Mouse (Mus musculus): ENCODE data around the gene Kif18a. TPM values are rescaled to one million over a fixed set of nuclear protein-coding genes. Genes with fewer than 3 reads are reported as not detected.
A peak's percentile ranks its signal among the peaks of the same experiment; 100 is the strongest.

Gene Kif18a
- polyA plus RNA-seq, 1 experiment from 2014 or later, result 15.5 TPM

DNA sequence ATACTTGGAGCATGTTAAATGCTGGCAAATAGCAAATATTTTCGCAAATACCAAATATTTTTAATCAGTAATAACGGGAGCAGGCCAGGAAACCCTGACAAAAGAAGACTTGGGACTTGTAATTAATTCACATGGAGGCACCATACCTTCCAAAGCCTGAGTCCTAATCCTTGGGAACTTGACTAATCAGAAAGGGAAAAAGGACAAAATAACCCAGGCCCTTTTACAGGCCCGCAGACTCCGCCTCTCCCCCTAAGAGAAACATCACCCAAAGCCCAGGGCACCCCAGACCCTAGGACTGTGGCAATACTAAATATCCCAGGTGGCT lies 302 bp upstream of the Kif18a start:
- no peak for ATAC-seq (replicated peaks; ENCODE audit: insufficient number of reproducible peaks, low FRiP score, low TSS enrichment)
- no peaks in the 10 kb centered on the region for H3K27me3 ChIP-seq (ENCODE audit: control insufficient read depth, insufficient read depth, low read length)
- peak overlapping the region; percentile 84 for H3K4me3 ChIP-seq (ENCODE audit: low read depth, low read length)
- H3K9me3 ChIP-seq (replicated peaks; ENCODE audit: control insufficient read depth, low read length), result no peaks in the 10 kb centered on the region
- no peak overlapping the region for H3K27ac ChIP-seq (ENCODE audit: low read depth, low read length)
- H3K36me3 ChIP-seq (ENCODE audit: control insufficient read depth, insufficient read depth, low read length), result no peaks in the 10 kb centered on the region
- H3K4me2 ChIP-seq, result peak overlapping the region; percentile 76
- H3K4me1 ChIP-seq (ENCODE audit: control insufficient read depth, insufficient read depth, low read length), result 0 out of 2 replicates have a peak, but pooled peaks cover 6% of the 10 kb centered on the region
- H3K9ac ChIP-seq (ENCODE audit: low read depth, low read length), result peak overlapping the region; percentile 85; the same call in 1 of the 2 replicates
- WGBS (ENCODE audit: insufficient replicate concordance), result 6% methylated on average over 4 of the region's 4 CpGs

DNA sequence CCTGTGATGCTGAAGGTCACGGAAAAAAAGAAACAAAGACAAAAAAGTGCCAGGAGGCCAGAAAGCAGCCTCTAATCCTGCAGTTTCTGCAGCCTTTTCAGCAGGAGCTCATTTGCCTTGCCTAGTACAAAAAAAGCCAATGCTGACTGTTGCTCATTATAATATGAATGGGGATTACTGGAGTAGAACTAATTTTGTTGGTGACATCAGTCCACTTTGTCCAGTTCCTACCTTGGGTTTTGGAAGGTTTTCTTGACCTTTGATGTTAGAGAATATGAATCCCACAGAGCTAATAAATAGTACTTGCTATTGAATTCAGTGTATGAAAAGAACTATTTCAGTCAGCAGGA lies 778 bp downstream of the Kif18a start:
- Histone ChIP-seq H3K4me3 (ENCODE audit: low read depth, low read length) (peak overlapping the region; percentile 84), H3K9ac (ENCODE audit: low read depth, low read length) (peak overlapping the region; percentile 85), H3K27ac (ENCODE audit: low read depth, low read length) (peak overlapping the region; percentile 77; the same call in 1 of the 2 replicates), H3K4me1 (ENCODE audit: control insufficient read depth, insufficient read depth, low read length) (0 out of 2 replicates have a peak, but pooled peaks cover 6% of the 10 kb centered on the region), H3K36me3 (ENCODE audit: control insufficient read depth, insufficient read depth, low read length) (no peaks in the 10 kb centered on the region), H3K27me3 (ENCODE audit: control insufficient read depth, insufficient read depth, low read length) (no peaks in the 10 kb centered on the region), H3K9me3 (replicated peaks; ENCODE audit: control insufficient read depth, low read length) (no peaks in the 10 kb centered on the region), H3K4me2 (peak overlapping the region; percentile 76)
- ATAC-seq (replicated peaks; ENCODE audit: insufficient number of reproducible peaks, low FRiP score, low TSS enrichment), result no peak
- WGBS (ENCODE audit: insufficient replicate concordance), result 0% methylated on average over 1 of the region's 1 CpGs

DNA sequence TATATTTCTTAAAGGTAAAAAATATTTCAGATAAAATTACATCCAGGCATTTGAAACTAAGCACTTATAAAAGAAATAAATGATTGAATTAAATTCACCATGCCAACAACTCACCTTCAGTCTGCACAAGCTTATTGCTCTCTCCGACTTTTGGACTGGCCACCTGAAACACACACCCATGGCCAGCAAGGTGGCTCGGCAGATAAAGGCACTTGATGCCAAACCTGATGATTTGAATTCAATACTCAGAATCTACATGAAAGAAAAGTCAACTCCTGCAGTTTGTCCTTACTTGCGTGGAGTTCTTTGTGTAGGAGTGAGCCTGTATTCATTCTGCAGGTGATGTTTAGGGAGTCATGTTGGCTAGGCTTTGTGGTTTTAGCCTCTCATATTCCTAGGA lies 3.6 kb downstream of the Kif18a start:
- no peaks in the 10 kb centered on the region for H3K27me3 ChIP-seq (ENCODE audit: control insufficient read depth, insufficient read depth, low read length)
- ATAC-seq (replicated peaks; ENCODE audit: insufficient number of reproducible peaks, low FRiP score, low TSS enrichment), result no peak
- 78% methylated on average over 3 of the region's 3 CpGs for WGBS (ENCODE audit: insufficient replicate concordance)
- H3K9me3 ChIP-seq (replicated peaks; ENCODE audit: control insufficient read depth, low read length), result no peaks in the 10 kb centered on the region
- no peak overlapping the region for H3K4me2 ChIP-seq
- H3K27ac ChIP-seq (ENCODE audit: low read depth, low read length), result no peak overlapping the region
- 0 out of 2 replicates have a peak, but pooled peaks cover 4% of the 10 kb centered on the region for H3K4me1 ChIP-seq (ENCODE audit: control insufficient read depth, insufficient read depth, low read length)
- no peak overlapping the region for H3K9ac ChIP-seq (ENCODE audit: low read depth, low read length)
- no peaks in the 10 kb centered on the region for H3K36me3 ChIP-seq (ENCODE audit: control insufficient read depth, insufficient read depth, low read length)
- no peak overlapping the region for H3K4me3 ChIP-seq (ENCODE audit: low read depth, low read length)

DNA sequence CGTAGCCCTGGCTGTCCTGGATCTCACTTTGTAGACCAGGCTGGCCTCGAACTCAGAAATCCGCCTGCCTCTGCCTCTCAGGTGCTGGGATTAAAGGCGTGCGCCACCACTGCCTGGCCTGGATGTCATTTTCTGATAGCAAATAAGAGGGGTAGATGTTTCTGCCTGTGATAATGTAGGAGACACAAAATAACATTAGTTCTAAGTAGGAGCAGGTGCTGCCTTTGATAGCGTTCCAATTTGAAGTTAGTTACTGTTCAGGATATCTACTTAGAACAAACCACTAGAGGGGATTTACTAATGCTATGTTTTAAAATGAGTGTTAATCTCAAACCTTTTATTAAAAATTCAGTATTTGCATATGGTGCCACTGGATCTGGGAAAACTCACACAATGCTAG lies 8.8 kb downstream of the Kif18a start:
- ATAC-seq (replicated peaks; ENCODE audit: insufficient number of reproducible peaks, low FRiP score, low TSS enrichment), result no peak

DNA sequence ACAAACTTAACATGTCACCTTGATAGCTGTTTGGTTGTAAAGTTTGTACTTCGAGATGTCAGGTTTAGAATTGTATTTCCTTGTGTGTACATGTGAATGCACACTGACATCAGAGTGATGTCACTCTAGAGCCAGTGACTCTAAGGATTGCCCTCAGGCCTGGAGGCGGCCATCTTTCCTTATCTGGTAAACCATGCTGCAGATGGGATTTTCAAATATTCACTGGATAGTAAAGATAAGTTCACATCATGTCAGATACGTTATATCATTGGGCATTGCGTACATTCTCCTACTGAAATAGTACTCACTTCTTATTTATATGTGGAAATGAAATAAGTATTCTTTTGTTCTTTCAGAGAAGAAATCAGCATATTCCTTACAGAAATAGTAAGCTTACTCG lies 15.7 kb downstream of the Kif18a start:
- WGBS (ENCODE audit: insufficient replicate concordance), result 82% methylated on average over 5 of the region's 5 CpGs
- H3K27me3 ChIP-seq (ENCODE audit: control insufficient read depth, insufficient read depth, low read length), result no peaks in the 10 kb centered on the region
- no peaks in the 10 kb centered on the region for H3K9me3 ChIP-seq (replicated peaks; ENCODE audit: control insufficient read depth, low read length)
- H3K4me1 ChIP-seq (ENCODE audit: control insufficient read depth, insufficient read depth, low read length), result no peaks in the 10 kb centered on the region
- H3K4me3 ChIP-seq (ENCODE audit: low read depth, low read length), result no peak overlapping the region
- H3K36me3 ChIP-seq (ENCODE audit: control insufficient read depth, insufficient read depth, low read length), result peaks cover 6% of the 10 kb centered on the region; the same call in 1 of the 2 replicates
- H3K4me2 ChIP-seq, result no peak overlapping the region
- ATAC-seq (replicated peaks; ENCODE audit: insufficient number of reproducible peaks, low FRiP score, low TSS enrichment), result no peak
- no peak overlapping the region for H3K27ac ChIP-seq (ENCODE audit: low read depth, low read length)
- H3K9ac ChIP-seq (ENCODE audit: low read depth, low read length), result no peak overlapping the region

More for the DNA sequence above, 8.8 kb downstream of the Kif18a start:
- H3K9me3 ChIP-seq (replicated peaks; ENCODE audit: control insufficient read depth, low read length), result no peaks in the 10 kb centered on the region
- no peaks in the 10 kb centered on the region for H3K27me3 ChIP-seq (ENCODE audit: control insufficient read depth, insufficient read depth, low read length)
- WGBS (ENCODE audit: insufficient replicate concordance), result 94% methylated on average over 6 of the region's 6 CpGs
- H3K4me2 ChIP-seq, result no peak overlapping the region
- no peak overlapping the region for H3K9ac ChIP-seq (ENCODE audit: low read depth, low read length)
- H3K4me1 ChIP-seq (ENCODE audit: control insufficient read depth, insufficient read depth, low read length), result no peaks in the 10 kb centered on the region
- H3K4me3 ChIP-seq (ENCODE audit: low read depth, low read length), result no peak overlapping the region
- H3K36me3 ChIP-seq (ENCODE audit: control insufficient read depth, insufficient read depth, low read length), result peaks cover 6% of the 10 kb centered on the region; the same call in 1 of the 2 replicates
- no peak overlapping the region for H3K27ac ChIP-seq (ENCODE audit: low read depth, low read length)

DNA sequence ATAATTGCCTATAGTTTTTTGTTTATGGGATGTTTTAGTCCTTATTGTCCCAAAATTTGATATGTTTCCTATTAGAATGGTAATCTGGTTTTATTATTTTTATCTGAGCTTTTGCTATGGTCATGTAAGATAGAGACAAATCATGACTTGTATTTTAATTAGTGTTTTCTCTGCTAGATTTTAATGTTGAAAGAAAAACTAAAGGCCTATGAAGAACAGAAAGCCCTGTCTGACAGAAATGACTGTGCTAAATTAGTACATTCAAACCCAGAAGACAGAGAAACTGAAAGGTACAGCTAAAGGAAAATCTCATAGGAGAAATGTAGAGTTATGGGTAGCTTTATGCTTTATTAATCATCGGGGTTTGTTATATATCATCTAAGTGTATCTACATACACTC lies 17.6 kb downstream of the Kif18a start:
- no peak overlapping the region for H3K9ac ChIP-seq (ENCODE audit: low read depth, low read length)
- 0 out of 2 replicates have a peak, but pooled peaks cover 2% of the 10 kb centered on the region for H3K36me3 ChIP-seq (ENCODE audit: control insufficient read depth, insufficient read depth, low read length)
- no peak overlapping the region for H3K4me3 ChIP-seq (ENCODE audit: low read depth, low read length)
- ATAC-seq (replicated peaks; ENCODE audit: insufficient number of reproducible peaks, low FRiP score, low TSS enrichment), result no peak
- H3K4me1 ChIP-seq (ENCODE audit: control insufficient read depth, insufficient read depth, low read length), result no peaks in the 10 kb centered on the region
- no peaks in the 10 kb centered on the region for H3K9me3 ChIP-seq (replicated peaks; ENCODE audit: control insufficient read depth, low read length)
- no peaks in the 10 kb centered on the region for H3K27me3 ChIP-seq (ENCODE audit: control insufficient read depth, insufficient read depth, low read length)
- no peak overlapping the region for H3K27ac ChIP-seq (ENCODE audit: low read depth, low read length)
- 92% methylated on average over 1 of the region's 1 CpGs for WGBS (ENCODE audit: insufficient replicate concordance)
- H3K4me2 ChIP-seq, result no peak overlapping the region

DNA sequence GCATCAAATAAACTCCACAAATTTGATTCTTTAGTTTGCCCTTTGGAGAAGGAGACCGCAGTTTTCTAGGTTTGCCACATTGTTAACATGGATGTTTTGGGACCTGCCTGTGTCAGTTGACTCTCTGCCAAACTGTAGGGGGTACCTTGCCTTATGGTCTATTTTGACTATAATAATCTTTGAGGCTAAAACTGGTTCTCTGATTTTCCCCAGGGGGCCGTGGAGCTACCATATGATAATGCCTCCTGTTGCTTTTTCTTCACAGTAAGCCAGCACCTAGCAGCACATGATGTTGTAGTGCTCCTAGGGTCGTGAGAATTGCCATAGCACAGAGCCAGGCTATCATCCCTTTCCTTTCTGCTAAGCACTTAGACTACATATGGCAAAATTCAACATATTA lies 21.7 kb downstream of the Kif18a start:
- WGBS (ENCODE audit: insufficient replicate concordance), result 90% methylated on average over 3 of the region's 3 CpGs
- no peak for ATAC-seq (replicated peaks; ENCODE audit: insufficient number of reproducible peaks, low FRiP score, low TSS enrichment)

DNA sequence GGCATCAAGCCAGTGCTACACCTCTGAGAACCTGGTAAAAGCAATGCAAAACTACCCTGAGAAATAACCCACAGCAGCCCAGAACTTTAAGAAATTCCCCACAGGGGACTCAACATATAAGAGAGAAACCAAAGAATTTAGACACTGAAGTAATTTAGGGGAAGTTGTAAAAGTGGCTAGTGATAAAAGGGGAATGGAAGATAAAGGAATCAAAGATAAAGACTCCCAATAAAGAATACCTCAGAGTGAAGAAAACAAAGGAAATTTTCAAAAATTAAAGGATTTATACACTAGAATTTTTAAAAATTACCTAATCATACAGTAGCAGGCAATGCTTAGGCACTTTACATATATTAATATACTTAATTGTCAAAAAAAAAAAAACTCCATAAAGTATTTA lies 23.1 kb downstream of the Kif18a start:
- Histone ChIP-seq H3K4me1 (ENCODE audit: control insufficient read depth, insufficient read depth, low read length) (no peaks in the 10 kb centered on the region), H3K4me3 (ENCODE audit: low read depth, low read length) (no peak overlapping the region), H3K4me2 (no peak overlapping the region), H3K27ac (ENCODE audit: low read depth, low read length) (no peak overlapping the region), H3K9ac (ENCODE audit: low read depth, low read length) (no peak overlapping the region), H3K9me3 (replicated peaks; ENCODE audit: control insufficient read depth, low read length) (no peaks in the 10 kb centered on the region), H3K27me3 (ENCODE audit: control insufficient read depth, insufficient read depth, low read length) (no peaks in the 10 kb centered on the region), H3K36me3 (ENCODE audit: control insufficient read depth, insufficient read depth, low read length) (no peaks in the 10 kb centered on the region; the same call in 1 of the 2 replicates)
- no peak for ATAC-seq (replicated peaks; ENCODE audit: insufficient number of reproducible peaks, low FRiP score, low TSS enrichment)

More for the DNA sequence above, 21.7 kb downstream of the Kif18a start:
- Histone ChIP-seq H3K36me3 (ENCODE audit: control insufficient read depth, insufficient read depth, low read length) (no peaks in the 10 kb centered on the region), H3K27ac (ENCODE audit: low read depth, low read length) (no peak overlapping the region), H3K9ac (ENCODE audit: low read depth, low read length) (no peak overlapping the region), H3K27me3 (ENCODE audit: control insufficient read depth, insufficient read depth, low read length) (no peaks in the 10 kb centered on the region), H3K9me3 (replicated peaks; ENCODE audit: control insufficient read depth, low read length) (no peaks in the 10 kb centered on the region), H3K4me3 (ENCODE audit: low read depth, low read length) (no peak overlapping the region), H3K4me2 (no peak overlapping the region), H3K4me1 (ENCODE audit: control insufficient read depth, insufficient read depth, low read length) (no peaks in the 10 kb centered on the region)

DNA sequence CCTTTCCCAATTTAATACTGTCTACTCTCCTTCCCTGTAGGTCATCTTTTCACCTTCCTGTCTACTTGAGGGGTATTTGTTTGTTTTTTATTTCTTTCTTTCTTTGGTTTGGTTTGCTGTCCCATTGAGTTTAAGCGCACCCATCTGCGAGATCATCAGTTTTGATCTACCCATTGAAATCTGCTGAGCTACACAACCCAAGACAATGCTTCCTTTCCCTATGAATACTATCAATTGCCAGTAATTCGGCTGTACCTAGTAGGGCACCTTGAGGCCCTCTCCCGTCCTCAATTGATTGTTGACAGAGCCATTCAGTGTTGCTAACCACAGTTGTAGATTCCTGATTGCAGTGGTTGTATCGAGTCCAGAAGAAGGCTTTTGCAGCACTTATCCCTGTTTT lies 30.8 kb downstream of the Kif18a start:
- Histone ChIP-seq H3K4me2 (no peak overlapping the region), H3K27me3 (ENCODE audit: control insufficient read depth, insufficient read depth, low read length) (no peaks in the 10 kb centered on the region), H3K36me3 (ENCODE audit: control insufficient read depth, insufficient read depth, low read length) (peaks cover 4% of the 10 kb centered on the region), H3K4me3 (ENCODE audit: low read depth, low read length) (no peak overlapping the region), H3K9ac (ENCODE audit: low read depth, low read length) (no peak overlapping the region), H3K27ac (ENCODE audit: low read depth, low read length) (no peak overlapping the region), H3K4me1 (ENCODE audit: control insufficient read depth, insufficient read depth, low read length) (no peaks in the 10 kb centered on the region), H3K9me3 (replicated peaks; ENCODE audit: control insufficient read depth, low read length) (no peaks in the 10 kb centered on the region)
- WGBS (ENCODE audit: insufficient replicate concordance), result 92% methylated on average over 5 of the region's 5 CpGs
- no peak for ATAC-seq (replicated peaks; ENCODE audit: insufficient number of reproducible peaks, low FRiP score, low TSS enrichment)
